ENCODE assay signal across 8 mouse cellular contexts in genomic region chr9:116383411-116384101, GRCm38 (mm10).
DNase-seq lines count a peak whose midpoint lies in the region; ATAC-seq lines count a peak whose summit lies in the region.

No protein-coding gene starts in this region.

- peak overlapping the region; percentile 52; the same call in 1 of the 2 replicates for H3K27ac ChIP-seq in midbrain, embryonic 10.5 days (replicated peaks)
- no peak overlapping the region for H3K27ac ChIP-seq in midbrain, embryonic 15.5 days
- H3K27ac ChIP-seq in embryonic facial prominence, embryonic 14.5 days (replicated peaks; ENCODE audit: low read depth, low read length) = peak overlapping the region; percentile 95

- no peak for DNase-seq in midbrain, embryonic 10.5 days (ENCODE audit: low spot score)
- DNase-seq in embryonic facial prominence, embryonic 14.5 days (ENCODE audit: low spot score) = peak; percentile 90
- peak; percentile 28 to 53 for DNase-seq in heart, postnatal 14 days
- peak; percentile 63 to 66 for DNase-seq in kidney, postnatal 36 days
- peak; percentile 84 for DNase-seq in mesoderm, embryonic 11.5 days (ENCODE audit: low read depth, low spot score)
- DNase-seq in yolk sac, embryonic 10.5 days (ENCODE audit: low spot score) = peak; percentile 60
- DNase-seq in layer of hippocampus, adult 9-10 months (ENCODE audit: low spot score) = no peak

- no peaks in the 10 kb centered on the region for H3K27me3 ChIP-seq in midbrain, embryonic 10.5 days (ENCODE audit: low read depth, poor library complexity, severe bottlenecking)
- no peaks in the 10 kb centered on the region for H3K27me3 ChIP-seq in midbrain, embryonic 15.5 days (replicated peaks)
- no peaks in the 10 kb centered on the region for H3K27me3 ChIP-seq in embryonic facial prominence, embryonic 14.5 days (replicated peaks; ENCODE audit: control insufficient read depth, insufficient read depth, low read length)

- peaks cover 19% of the 10 kb centered on the region for H3K4me1 ChIP-seq in midbrain, embryonic 10.5 days
- H3K4me1 ChIP-seq in midbrain, embryonic 15.5 days = peaks cover 7% of the 10 kb centered on the region; the same call in 1 of the 2 replicates
- H3K4me1 ChIP-seq in embryonic facial prominence, embryonic 14.5 days (ENCODE audit: control insufficient read depth, insufficient read depth, low read length) = peaks cover 23% of the 10 kb centered on the region

- 61% methylated on average over 18 of the region's 18 CpGs for WGBS in midbrain, embryonic 10.5 days
- 57% methylated on average over 18 of the region's 18 CpGs for WGBS in midbrain, embryonic 15.5 days
- 6% methylated on average over 18 of the region's 18 CpGs for WGBS in embryonic facial prominence, embryonic 14.5 days

- no peak for ATAC-seq in midbrain, embryonic 15.5 days (replicated peaks)
- peak; percentile 85 for ATAC-seq in embryonic facial prominence, embryonic 14.5 days (ENCODE audit: low read depth)

- H3K4me2 ChIP-seq in midbrain, embryonic 15.5 days = no peak overlapping the region
- peak overlapping the region; percentile 58 for H3K4me2 ChIP-seq in embryonic facial prominence, embryonic 14.5 days (ENCODE audit: low read depth, low read length)

- no peak overlapping the region for H3K4me3 ChIP-seq in midbrain, embryonic 10.5 days
- no peak overlapping the region for H3K4me3 ChIP-seq in midbrain, embryonic 15.5 days
- H3K4me3 ChIP-seq in embryonic facial prominence, embryonic 14.5 days (ENCODE audit: low read depth, low read length) = peak overlapping the region; percentile 21

- H3K9ac ChIP-seq in midbrain, embryonic 15.5 days = no peak overlapping the region
- H3K9ac ChIP-seq in embryonic facial prominence, embryonic 14.5 days (ENCODE audit: low read depth, low read length) = peak overlapping the region; percentile 58

- intact Hi-C loops in heart, postnatal 14 days (cut with DNase I) = loop anchor here (5.0 kb wide), 4 partner anchors 41 to 321 kb away; no protein-coding TSS in a partner anchor

- no peaks in the 10 kb centered on the region for H3K9me3 ChIP-seq in midbrain, embryonic 10.5 days (replicated peaks)
- H3K9me3 ChIP-seq in midbrain, embryonic 15.5 days = no peaks in the 10 kb centered on the region
- H3K9me3 ChIP-seq in embryonic facial prominence, embryonic 14.5 days (ENCODE audit: control insufficient read depth, low read length) = no peaks in the 10 kb centered on the region

- H3K36me3 ChIP-seq in midbrain, embryonic 10.5 days = no peaks in the 10 kb centered on the region
- H3K36me3 ChIP-seq in midbrain, embryonic 15.5 days (replicated peaks) = no peaks in the 10 kb centered on the region
- no peaks in the 10 kb centered on the region for H3K36me3 ChIP-seq in embryonic facial prominence, embryonic 14.5 days (ENCODE audit: control insufficient read depth, insufficient read depth, low read length)

Comparison
In these comparisons a context has a peak if more than half of its experiments do, and no peak if none do; other contexts are left out.
1. DNase-seq: peak in embryonic facial prominence, embryonic 14.5 days (single experiment), heart, postnatal 14 days (2 of 2), kidney, postnatal 36 days (2 of 2), mesoderm, embryonic 11.5 days (single experiment) and yolk sac, embryonic 10.5 days (single experiment); none in midbrain, embryonic 10.5 days (single experiment) and layer of hippocampus, adult 9-10 months (single experiment).